Mouse (Mus musculus) c-Kit-positive CD71-positive TER-119-positive erythroid progenitor cells, embryonic 14.5 days (primary cell): ENCODE results near the gene 1700030K09Rik.

Source experiments
- DNase-seq: peaks from one replicate; pipeline ENCODE4 v3.0.0-alpha.2; 2013; ENCODE audit warnings: low spot score

Gene 1700030K09Rik

GRCm38 (mm10) chr8:72443338-72443993 lies at the start of gene 1700030K09Rik, which contains the start of gene Calr3:
TSS of gene 1700030K09Rik (plus strand) at chr8:72443880.
TSS of gene Calr3 (minus strand) at chr8:72443870.
- DNase-seq = peak; percentile 97

- DNase-seq = no peak
These were observed 42.3 kb upstream of the 1700030K09Rik start for GRCm38 (mm10) chr8:72401381-72401780.

- DNase-seq = no peak
These were observed 40.7 kb upstream of the 1700030K09Rik start for GRCm38 (mm10) chr8:72402981-72403380.

GRCm38 (mm10) chr8:72407878-72408277 lies 35.8 kb upstream of the 1700030K09Rik start:
- DNase-seq = no peak

- DNase-seq = no peak
These were observed 34.2 kb upstream of the 1700030K09Rik start for GRCm38 (mm10) chr8:72409443-72409842.

GRCm38 (mm10) chr8:72413839-72414238 lies 29.8 kb upstream of the 1700030K09Rik start:
- DNase-seq = peak; percentile 89

GRCm38 (mm10) chr8:72415252-72415651 lies 28.4 kb upstream of the 1700030K09Rik start:
- DNase-seq = no peak

- DNase-seq = no peak
These were observed 25.6 kb upstream of the 1700030K09Rik start for GRCm38 (mm10) chr8:72418073-72418472.

GRCm38 (mm10) chr8:72420571-72421361 lies 22.9 kb upstream of the 1700030K09Rik start:
- DNase-seq = no peak

- DNase-seq = peak; percentile 99
These were observed 22.0 kb upstream of the 1700030K09Rik start, which contains the start of gene Eps15l1 for GRCm38 (mm10) chr8:72421362-72422335. TSS of gene Eps15l1 (minus strand) at chr8:72421460.

GRCm38 (mm10) chr8:72422926-72423325 lies 20.8 kb upstream of the 1700030K09Rik start:
- no peak for DNase-seq

GRCm38 (mm10) chr8:72429676-72430075 lies 14.0 kb upstream of the 1700030K09Rik start:
- no peak for DNase-seq

GRCm38 (mm10) chr8:72434952-72435351 lies 8.7 kb upstream of the 1700030K09Rik start:
- DNase-seq = no peak

- DNase-seq = no peak
These were observed 5.2 kb upstream of the 1700030K09Rik start for GRCm38 (mm10) chr8:72438248-72439015.

GRCm38 (mm10) chr8:72443994-72444350 lies 292 bp downstream of the 1700030K09Rik start:
- no peak for DNase-seq

- no peak for DNase-seq
These were observed 1.4 kb downstream of the 1700030K09Rik start for GRCm38 (mm10) chr8:72445071-72445470.

GRCm38 (mm10) chr8:72451516-72451915 lies 7.8 kb downstream of the 1700030K09Rik start:
- DNase-seq = no peak

GRCm38 (mm10) chr8:72453904-72454303 lies 10.2 kb downstream of the 1700030K09Rik start:
- no peak for DNase-seq

GRCm38 (mm10) chr8:72455317-72455716 lies 11.6 kb downstream of the 1700030K09Rik start:
- DNase-seq = no peak

GRCm38 (mm10) chr8:72457806-72458205 lies 14.1 kb downstream of the 1700030K09Rik start:
- DNase-seq = no peak

GRCm38 (mm10) chr8:72458457-72458856 lies 14.8 kb downstream of the 1700030K09Rik start:
- no peak for DNase-seq
